Mouse (Mus musculus) neutrophil, adult 83 days (primary cell): ENCODE data around the gene Cars2. TPM values are rescaled to one million over a fixed set of nuclear protein-coding genes. Genes with fewer than 3 reads are reported as not detected.

Experiments
- total RNA-seq, 2 experiments: library from RNA; stranded (reverse); gene quantifications; one replicate each; pipeline ENCODE4 v1.2.4; 2023

Gene Cars2
- total RNA-seq = 10 to 100 TPM; 20.7 to 27.6 TPM

DNA sequence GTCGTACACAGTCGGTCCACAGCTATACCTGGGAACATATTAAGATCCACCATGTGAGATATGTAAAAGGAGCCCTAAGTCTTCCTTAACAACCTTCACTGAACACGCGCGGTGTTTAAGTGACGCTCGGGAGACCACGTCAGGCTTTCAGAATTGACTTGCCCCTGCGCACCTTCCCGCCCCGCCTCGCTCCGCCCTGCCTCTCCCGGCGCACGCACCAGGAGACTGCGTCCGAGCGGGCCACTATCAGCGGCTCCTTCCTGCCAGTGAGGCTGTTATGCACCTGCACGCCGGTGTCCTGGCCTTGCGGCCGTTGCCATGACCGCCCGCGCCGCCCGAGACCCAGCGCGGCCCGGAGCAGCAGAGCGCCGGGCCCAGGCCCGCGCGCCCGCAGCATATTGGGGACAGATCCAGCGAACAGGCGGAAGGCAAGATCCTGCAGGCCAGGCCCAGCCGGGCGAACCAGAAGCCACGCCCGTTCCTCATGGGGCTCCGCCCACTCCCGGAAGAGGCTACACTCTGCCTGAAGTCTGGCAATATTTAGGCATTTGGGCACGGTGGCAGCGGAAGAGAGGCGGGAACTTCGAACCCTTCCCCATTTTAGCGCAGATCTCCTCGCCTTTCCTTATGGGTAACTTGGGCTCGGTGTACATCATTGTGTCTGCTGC, at the start of gene Cars2:
Gene Cars2 (minus strand): TSS at position 503 of the 668 bp plus-strand sequence.

DNA sequence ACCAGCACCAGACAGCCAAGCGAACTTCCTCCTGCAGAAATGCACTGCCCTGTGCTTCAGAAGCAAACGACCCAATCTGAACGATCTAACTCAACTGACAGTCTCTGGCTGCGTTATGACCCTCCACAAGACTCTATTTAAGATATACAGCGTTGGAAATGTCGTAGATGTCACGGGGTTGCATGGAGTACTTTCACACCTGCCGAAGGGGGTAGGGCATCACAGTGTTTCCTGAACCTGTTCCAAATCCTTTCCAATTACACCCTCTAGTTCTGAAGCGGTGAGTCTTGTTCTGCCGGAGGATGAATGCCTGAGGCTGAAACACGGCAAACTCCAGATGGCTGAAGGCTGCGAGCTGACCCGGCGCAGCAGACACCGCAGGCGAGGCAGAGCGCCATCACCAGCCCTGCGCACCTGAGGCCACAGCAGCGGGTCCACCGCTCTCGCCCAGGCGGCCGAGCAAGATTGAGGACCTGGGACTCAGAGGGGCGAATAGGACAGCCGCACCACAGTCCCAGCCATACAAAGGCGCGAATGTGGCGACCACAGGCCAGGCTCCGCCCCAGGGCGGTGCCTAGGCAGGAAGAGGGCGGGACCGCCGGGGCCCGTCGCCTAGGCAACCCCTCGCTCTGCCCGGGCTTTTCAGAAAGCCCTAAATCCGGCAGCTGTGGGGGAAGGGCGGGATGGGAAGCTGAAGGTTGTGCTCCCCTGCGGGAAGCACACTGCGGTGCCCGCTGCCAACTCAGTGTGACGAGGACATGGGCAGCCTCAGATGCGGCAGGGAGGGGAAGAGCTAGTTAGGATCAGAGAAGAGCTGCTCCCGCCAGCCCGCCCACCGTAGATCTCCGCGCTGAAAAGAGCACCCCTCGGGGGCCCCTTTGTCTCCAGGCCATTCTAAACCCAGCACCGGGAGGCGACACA, 4.5 kb upstream of the Cars2 start, which contains the start of gene Ing1:
Gene Ing1 (plus strand): TSS at position 773 of the 921 bp plus-strand sequence.

DNA sequence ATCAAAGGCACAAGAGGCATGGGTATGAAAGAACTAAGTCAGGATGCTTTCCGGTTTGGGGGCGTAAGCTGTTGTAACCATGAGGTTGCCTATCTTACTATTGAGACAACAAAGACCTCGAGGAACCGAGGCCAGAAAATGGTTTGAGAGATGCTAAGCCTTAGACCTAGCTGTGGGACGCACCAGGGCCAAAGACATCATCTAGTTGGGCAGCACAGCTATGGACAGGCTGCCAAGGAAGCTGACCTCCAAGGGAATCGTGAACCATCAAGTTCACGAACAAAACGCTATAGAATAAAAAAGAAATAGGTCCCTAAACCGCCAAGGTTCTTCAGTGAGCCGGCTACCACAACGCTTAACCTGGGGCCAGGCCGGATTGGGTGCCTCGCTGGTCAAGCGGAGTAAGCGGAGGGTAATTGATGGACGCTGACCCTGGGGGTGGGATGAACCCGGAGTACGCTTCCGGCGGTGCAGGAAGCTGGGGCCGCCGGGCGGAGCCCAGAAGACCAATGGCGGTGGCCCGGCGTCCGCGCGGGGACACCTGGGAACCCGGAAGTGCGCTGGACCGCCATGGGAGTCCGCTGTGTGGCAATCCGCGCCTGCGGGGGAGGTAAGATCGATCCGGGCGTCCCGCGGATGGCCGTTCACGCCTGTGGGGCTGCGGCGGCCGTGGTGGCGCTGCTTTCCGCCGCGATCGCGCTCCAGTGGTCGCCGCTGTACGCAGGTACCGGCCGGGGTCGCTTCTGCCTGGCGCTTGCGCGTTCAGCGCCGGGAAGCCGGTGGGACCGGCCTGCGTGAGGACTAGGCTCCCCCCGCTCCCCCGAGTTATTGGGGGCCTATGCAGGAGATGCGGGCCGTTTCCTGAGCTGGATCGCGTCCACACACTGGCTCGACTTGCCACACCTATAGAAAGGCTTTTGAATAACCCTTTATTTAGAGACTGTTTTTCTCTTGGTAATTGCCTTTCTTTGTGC, 53.3 kb downstream of the Cars2 start, which contains the start of gene Naxd:
Gene Naxd (plus strand): TSS at position 490 of the 974 bp plus-strand sequence.

DNA sequence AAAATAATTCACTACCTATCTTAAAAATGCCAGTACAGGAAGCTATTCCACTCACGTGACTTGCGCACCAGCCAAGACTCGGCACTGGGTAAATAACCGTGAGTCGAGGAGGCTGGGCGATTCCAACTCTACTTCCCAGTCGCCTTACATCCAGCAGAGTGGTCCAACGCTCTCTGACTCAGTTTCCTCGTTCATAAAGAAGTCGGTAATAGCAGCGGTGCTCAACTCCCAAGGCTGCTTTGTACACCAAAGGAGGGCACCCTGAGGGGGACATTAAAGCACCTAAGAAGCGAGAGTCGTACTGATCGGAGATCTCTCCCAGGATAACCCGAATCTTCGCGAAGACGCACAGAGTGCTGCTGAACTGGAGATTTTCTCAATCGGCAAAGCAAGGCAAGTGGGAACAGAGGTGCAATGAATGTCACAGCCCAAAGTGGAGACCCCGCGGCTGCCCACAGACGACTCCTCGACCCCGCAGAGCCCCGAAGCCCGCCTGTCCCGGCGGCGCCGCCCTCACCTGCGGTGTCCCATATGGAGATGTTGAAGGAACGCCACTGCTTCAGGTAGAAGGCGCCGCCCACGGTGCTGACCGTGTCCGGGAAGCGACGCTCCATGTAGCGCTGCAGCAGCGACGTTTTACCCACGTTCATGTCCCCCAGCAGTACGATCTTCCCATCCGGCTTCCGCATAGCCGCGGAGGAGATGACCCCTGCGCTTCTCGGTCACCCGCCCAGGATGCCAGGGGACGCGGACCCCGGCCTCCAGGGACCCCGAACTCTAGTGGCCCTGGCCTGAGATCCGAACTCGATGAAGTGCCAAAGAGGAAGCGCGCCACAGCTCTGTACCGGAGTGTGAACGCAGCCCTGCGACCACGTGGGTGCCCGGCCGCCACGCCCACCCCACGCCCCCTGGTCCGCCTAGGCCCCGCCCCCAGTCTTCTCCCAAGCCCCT, 72.5 kb downstream of the Cars2 start, which contains the start of gene Rab20:
Gene Rab20 (minus strand): TSS at position 900 of the 951 bp plus-strand sequence.

Other genes with a start within 250 kb of the Cars2 start
- under 1 TPM; 0.18 to 0.33 TPM for gene Col4a2, start 238.0 kb downstream of the Cars2 start, total RNA-seq
- gene Col4a1, start 238.0 kb downstream of the Cars2 start, total RNA-seq = under 1 TPM; 0.20 to 0.82 TPM
- 10 to 100 TPM; 10.8 to 17.7 TPM for gene Rab20, start 72.1 kb downstream of the Cars2 start, total RNA-seq
- gene Naxd, start 53.3 kb downstream of the Cars2 start, total RNA-seq = 10 to 100 TPM; 30.2 to 31.8 TPM
- 10 to 100 TPM; 52.8 to 54.0 TPM for gene Ing1, start 4.8 kb upstream of the Cars2 start, total RNA-seq
- gene Ankrd10, start 85.0 kb upstream of the Cars2 start, total RNA-seq = 10 to 100 TPM; 21.3 to 21.6 TPM
- not detected for gene 1700016D06Rik, start 150.3 kb upstream of the Cars2 start, total RNA-seq
- 10 to 100 TPM; 34.3 to 41.0 TPM for gene Arhgef7, start 176.9 kb upstream of the Cars2 start, total RNA-seq